Mouse (Mus musculus) hindbrain, embryonic 13.5 days (tissue): ENCODE measurements around the gene Cox4i2. TPM values are rescaled to one million over a fixed set of nuclear protein-coding genes. Genes with fewer than 3 reads are reported as not detected.

ENCODE experiments used
- ATAC-seq: fragments of 200-750 bp; cut with Nextera tagmentation; 2 replicates; pipeline ENCODE4 v1.8.0; 2017; ENCODE audit warnings: moderate TSS enrichment; ENCODE audit not compliant: low FRiP score
- H3K27ac ChIP-seq: fragments of 300-500 bp; sonication (generic); 2 replicates; pipeline ENCODE4 v1.5.1; 2015; ENCODE audit warnings: inconsistent platforms, mild to moderate bottlenecking, moderate library complexity
- H3K27me3 ChIP-seq: fragments of 300-500 bp; sonication (generic); 2 replicates; pipeline ENCODE4 v1.6.1; 2015; ENCODE audit warnings: mild to moderate bottlenecking, inconsistent platforms
- H3K36me3 ChIP-seq: fragments of 300-500 bp; sonication (generic); 2 replicates; pipeline ENCODE4 v1.6.1; 2015; ENCODE audit warnings: mild to moderate bottlenecking, inconsistent platforms
- H3K4me1 ChIP-seq: fragments of 300-500 bp; sonication (generic); replicated peaks from 2 replicates; pipeline ENCODE4 v1.6.1; 2015; ENCODE audit warnings: inconsistent platforms
- H3K4me2 ChIP-seq: fragments of 300-500 bp; sonication (generic); 2 replicates; pipeline ENCODE4 v1.6.1; 2015; ENCODE audit warnings: inconsistent platforms, mild to moderate bottlenecking, moderate library complexity
- H3K4me3 ChIP-seq: fragments of 300-500 bp; sonication (generic); 2 replicates; pipeline ENCODE4 v1.5.1; 2015; ENCODE audit warnings: mild to moderate bottlenecking, inconsistent platforms
- H3K9ac ChIP-seq: fragments of 300-500 bp; sonication (generic); 2 replicates; pipeline ENCODE4 v1.6.1; 2015; ENCODE audit warnings: mild to moderate bottlenecking, inconsistent platforms
- H3K9me3 ChIP-seq: fragments of 300-500 bp; sonication (generic); 2 replicates; pipeline ENCODE4 v1.6.1; 2016; ENCODE audit warnings: inconsistent platforms
- WGBS: fragments of 180-500 bp; shearing (Covaris S2); methylation state at CpG from one replicate; pipeline ENCODE4 v1.1.7; 2015; 5-methylcytosine and 5-hydroxymethylcytosine counted together
- polyA plus RNA-seq: library from polyadenylated mRNA; unstranded; fragments of >200 nt; fragmentation: Nextera tagmentation; extraction: Ambion mirVana; gene quantifications from 2 replicates; pipeline ENCODE4 v1.2.1, GENCODE M21; 2015

Gene Cox4i2
- polyA plus RNA-seq, 1 experiment from 2014 or later, result 5.4 TPM

DNA sequence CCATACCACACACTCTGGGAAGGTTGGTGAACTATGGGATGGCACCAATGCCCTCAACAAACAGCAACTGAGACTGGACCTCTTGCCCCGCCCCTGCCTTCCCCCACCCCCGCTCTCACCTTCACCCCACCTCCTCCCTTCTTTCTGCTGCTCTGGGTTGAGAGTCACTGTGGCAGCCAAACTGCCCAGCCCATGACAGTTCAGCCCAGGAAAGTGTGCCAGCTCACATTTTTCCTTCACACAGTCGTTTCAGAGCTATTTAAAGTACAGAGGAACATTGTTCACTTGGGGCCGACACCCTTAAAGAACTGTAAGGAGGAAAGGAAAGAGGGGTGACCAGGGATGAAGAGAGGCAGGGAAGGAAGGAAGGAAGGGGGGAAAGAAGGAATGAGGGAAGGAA lies 4.4 kb downstream of the Cox4i2 start:
- Histone ChIP-seq H3K4me1 (peaks cover 31% of the 10 kb centered on the region), H3K4me3 (no peak overlapping the region), H3K27ac (no peak overlapping the region), H3K27me3 (peaks cover 19% of the 10 kb centered on the region), H3K36me3 (no peaks in the 10 kb centered on the region), H3K4me2 (no peak overlapping the region), H3K9ac (no peak overlapping the region), H3K9me3 (no peaks in the 10 kb centered on the region)
- 60% methylated on average over 4 of the region's 4 CpGs for WGBS
- no peak for ATAC-seq

DNA sequence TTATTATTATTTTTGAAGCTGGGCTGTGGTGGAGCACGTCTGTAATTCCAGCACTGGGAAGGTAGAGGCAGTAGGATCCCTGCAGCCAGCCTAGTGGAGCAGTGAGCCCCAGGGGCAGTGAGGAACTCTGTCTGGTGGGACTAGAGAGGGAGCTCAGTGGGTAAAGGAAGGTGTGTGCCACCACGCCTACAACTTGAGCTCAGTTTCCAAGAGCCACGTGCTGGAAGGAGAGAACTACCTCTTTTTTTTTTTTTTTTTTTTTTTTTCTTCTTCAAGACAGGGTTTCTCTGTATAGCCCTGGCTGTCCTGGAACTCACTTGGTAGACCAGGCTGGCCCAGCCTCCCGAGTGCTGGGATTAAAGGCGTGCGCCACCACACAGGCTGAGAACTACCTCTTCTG lies 9.3 kb downstream of the Cox4i2 start:
- ATAC-seq, result no peak
- WGBS, result 85% methylated on average over 6 of the region's 6 CpGs

DNA sequence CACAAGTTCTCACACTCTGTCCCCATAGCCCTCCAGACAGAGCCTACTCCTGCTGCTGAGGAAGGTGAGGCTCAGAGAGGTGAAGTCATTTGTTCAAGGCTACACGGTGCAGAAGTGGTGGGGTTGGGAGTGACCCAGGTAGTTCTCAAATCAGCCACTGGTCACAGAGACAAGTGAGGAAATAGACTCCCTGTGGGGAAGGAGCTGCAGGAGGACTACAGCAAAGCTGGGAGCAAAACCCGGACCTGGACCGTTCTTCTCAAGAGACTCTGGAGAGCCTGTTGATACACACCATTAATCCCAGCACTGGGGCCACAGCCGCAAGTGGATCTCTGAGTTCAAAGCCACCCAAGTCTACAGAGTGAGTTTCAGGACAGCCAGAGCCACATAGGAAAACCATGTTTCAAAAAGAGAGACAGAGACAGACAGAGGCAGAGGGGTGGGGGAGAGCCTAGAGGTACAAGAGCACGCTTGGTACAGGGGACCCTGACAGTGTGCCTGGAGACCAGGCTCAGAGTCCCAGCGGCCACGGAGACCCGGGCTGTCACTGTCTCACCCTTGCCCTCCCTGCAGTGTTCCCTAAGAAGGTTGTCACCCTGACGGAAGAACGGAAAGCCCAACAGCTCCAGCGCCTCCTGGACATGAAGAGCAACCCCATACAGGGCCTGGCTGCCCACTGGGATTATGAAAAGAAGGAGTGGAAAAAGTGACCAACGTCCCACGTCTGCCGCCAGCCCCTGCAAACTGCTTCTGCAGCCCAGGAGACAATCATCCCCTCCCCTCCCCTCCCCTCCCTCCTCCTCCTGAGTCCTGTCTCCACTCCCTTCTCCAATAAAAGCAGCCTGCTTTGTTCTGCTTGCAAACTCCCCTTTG lies 10.4 kb downstream of the Cox4i2 start:
- H3K4me2 ChIP-seq, result peak overlapping the region; percentile 40
- ATAC-seq, result no peak; the same call in none of the 2 replicates
- H3K36me3 ChIP-seq, result no peaks in the 10 kb centered on the region
- peaks cover 23% of the 10 kb centered on the region for H3K4me1 ChIP-seq
- H3K9ac ChIP-seq, result peak overlapping the region; percentile 49; the same call in 1 of the 2 replicates
- 0 out of 2 replicates have a peak overlapping the region, but pooled peaks have one; percentile 7 for H3K4me3 ChIP-seq
- no peaks in the 10 kb centered on the region for H3K27me3 ChIP-seq
- no peak overlapping the region for H3K27ac ChIP-seq
- WGBS, result 4% methylated on average over 14 of the region's 14 CpGs
- H3K9me3 ChIP-seq, result no peaks in the 10 kb centered on the region

More for the DNA sequence above, 9.3 kb downstream of the Cox4i2 start:
- Histone ChIP-seq H3K9me3 (no peaks in the 10 kb centered on the region), H3K36me3 (no peaks in the 10 kb centered on the region), H3K4me2 (no peak overlapping the region), H3K27ac (no peak overlapping the region), H3K9ac (no peak overlapping the region), H3K4me1 (peaks cover 23% of the 10 kb centered on the region), H3K27me3 (no peaks in the 10 kb centered on the region), H3K4me3 (no peak overlapping the region)

DNA sequence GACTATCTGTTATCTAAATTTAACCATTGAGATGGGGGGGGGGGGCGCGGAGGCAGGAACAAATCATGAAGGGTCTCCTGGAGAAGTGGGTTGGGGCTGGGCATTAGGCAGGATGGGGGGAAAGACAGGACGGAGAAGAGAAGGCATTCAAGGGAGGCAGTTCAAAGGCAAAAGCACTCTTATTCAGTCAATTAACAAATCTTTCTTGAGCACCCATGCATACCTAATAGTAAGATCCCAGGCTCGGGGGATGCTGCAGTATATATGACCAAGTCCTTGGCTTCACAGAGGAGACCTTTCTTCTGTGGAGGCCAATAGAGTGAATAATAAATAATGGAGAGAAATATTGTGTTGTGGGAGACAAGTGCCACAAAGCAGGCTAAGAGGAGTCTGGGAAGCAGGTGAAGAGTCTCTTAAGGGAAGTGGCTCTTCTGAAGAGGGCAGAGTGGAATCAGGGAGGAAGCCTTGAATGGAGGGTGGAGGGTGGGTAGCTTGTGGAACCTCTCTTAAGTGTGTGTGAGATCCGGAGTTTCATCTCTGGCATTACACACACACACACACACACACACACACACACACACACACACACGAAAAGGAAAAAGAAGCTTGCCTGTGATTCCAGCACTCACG lies 11.2 kb downstream of the Cox4i2 start:
- ATAC-seq, result peak; percentile 30; the same call in 1 of the 2 replicates
- H3K4me1 ChIP-seq, result peaks cover 23% of the 10 kb centered on the region
- H3K4me2 ChIP-seq, result peak overlapping the region; percentile 40
- H3K4me3 ChIP-seq, result no peak overlapping the region
- no peaks in the 10 kb centered on the region for H3K27me3 ChIP-seq
- no peaks in the 10 kb centered on the region for H3K9me3 ChIP-seq
- WGBS, result 29% methylated on average over 7 of the region's 7 CpGs
- H3K9ac ChIP-seq, result peak overlapping the region; percentile 49; the same call in 1 of the 2 replicates
- H3K27ac ChIP-seq, result no peak overlapping the region; the same call in 1 of the 2 replicates
- H3K36me3 ChIP-seq, result no peaks in the 10 kb centered on the region

DNA sequence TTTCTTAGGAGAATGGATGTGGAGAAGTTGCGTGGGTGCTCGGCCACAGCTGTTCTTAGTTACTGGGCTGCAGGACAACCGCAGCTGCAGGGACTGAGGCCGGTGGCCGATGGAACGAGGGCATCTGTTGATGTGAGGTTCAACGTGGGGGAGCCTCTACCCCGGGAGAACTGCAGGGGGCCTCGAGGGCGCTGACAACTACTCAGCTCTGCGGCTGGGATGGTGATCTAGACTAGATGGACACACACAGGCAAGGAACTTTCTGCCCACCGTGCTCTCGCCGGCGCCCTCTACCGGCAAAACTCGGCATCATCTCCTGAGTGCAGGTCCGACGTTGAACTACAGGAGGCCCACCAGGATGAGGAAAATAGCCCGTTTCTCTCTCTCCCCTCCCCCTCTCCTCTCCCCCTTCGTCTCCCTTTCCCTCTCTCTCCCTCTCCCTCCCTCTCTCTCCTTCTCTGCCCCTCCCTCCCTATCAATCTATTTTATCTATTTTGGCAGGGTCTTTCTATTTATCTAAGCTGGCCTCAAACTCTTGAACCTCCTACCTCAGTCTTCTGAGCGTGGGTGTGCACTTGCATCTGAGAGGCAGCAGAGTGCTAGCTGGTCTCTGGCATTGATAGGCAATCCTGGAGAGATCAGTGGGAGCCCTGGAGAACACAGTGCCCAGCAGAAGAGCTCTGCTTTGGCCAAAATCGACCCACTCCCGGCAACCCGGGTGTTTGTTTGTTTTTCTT lies 12.6 kb downstream of the Cox4i2 start:
- no peaks in the 10 kb centered on the region for H3K9me3 ChIP-seq
- H3K4me1 ChIP-seq, result peaks cover 23% of the 10 kb centered on the region
- ATAC-seq, result 0 out of 2 replicates have a peak, but pooled peaks have one; percentile 40
- H3K27me3 ChIP-seq, result no peaks in the 10 kb centered on the region
- no peak overlapping the region for H3K9ac ChIP-seq
- no peak overlapping the region; the same call in 1 of the 2 replicates for H3K27ac ChIP-seq
- whole genome bisulfite sequencing, result 21% methylated on average over 25 of the region's 25 CpGs
- H3K4me2 ChIP-seq, result no peak overlapping the region
- no peak overlapping the region for H3K4me3 ChIP-seq
- H3K36me3 ChIP-seq, result no peaks in the 10 kb centered on the region

DNA sequence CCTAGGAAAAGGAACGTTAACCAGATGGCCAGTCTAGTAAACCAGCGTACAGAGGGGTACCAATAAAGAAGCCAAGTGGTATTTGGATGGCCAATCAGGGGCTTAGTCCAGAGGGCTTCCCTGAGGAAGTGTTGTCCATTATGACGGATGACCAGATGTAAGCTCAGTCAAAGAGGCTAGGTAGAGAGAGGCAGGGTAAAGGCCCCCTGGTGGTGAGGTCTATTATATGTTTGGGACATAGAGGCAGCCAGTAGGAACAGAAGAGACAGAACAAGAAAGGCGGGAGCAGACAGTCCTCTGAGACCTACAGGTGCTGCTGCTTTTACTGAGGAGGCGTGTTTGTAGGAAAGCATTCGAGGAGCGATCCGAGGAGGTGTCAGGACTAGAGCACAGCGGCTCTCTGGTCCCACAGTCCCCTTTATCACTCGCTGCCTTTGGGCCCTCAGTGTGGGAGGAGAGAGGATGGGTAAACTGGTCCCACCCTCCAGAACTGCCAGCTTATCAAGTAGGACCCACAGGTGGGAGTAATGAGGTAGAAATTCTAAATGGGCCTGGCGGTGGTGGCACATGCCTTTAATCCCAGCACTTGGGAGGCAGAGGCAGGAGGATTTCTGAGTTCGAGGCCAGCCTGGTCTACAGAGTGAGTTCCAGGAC lies 13.8 kb downstream of the Cox4i2 start:
- Histone ChIP-seq H3K27me3 (no peaks in the 10 kb centered on the region), H3K4me1 (peaks cover 23% of the 10 kb centered on the region), H3K4me3 (no peak overlapping the region), H3K36me3 (no peaks in the 10 kb centered on the region), H3K9ac (no peak overlapping the region), H3K27ac (no peak overlapping the region), H3K4me2 (no peak overlapping the region), H3K9me3 (no peaks in the 10 kb centered on the region)
- ATAC-seq, result no peak
- 52% methylated on average over 12 of the region's 12 CpGs for WGBS

DNA sequence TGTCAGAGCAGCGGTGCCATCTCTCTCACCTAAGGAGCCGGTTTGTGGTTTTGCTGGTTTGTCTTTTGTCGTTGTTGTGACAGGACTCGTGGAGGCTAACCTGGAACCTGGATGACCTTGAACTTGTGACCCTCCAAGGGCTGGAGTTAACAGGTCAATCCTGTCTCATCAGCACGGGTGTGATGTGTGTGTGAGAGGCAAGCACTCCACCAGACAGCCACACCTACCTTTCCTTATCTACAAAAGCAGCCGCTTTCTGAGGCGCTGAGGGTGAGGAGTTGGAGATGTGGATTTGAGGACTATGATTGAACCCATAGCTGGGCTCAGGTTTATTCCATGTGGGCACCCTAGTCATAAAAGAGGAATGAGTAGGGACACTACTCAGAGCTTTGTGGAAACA lies 15.7 kb downstream of the Cox4i2 start:
- H3K4me2 ChIP-seq, result no peak overlapping the region
- peaks cover 13% of the 10 kb centered on the region for H3K4me1 ChIP-seq
- no peak for ATAC-seq
- H3K9me3 ChIP-seq, result no peaks in the 10 kb centered on the region
- H3K27me3 ChIP-seq, result no peaks in the 10 kb centered on the region
- no peak overlapping the region for H3K27ac ChIP-seq
- no peaks in the 10 kb centered on the region for H3K36me3 ChIP-seq
- H3K4me3 ChIP-seq, result no peak overlapping the region
- WGBS, result 92% methylated on average over 7 of the region's 7 CpGs
- no peak overlapping the region for H3K9ac ChIP-seq

DNA sequence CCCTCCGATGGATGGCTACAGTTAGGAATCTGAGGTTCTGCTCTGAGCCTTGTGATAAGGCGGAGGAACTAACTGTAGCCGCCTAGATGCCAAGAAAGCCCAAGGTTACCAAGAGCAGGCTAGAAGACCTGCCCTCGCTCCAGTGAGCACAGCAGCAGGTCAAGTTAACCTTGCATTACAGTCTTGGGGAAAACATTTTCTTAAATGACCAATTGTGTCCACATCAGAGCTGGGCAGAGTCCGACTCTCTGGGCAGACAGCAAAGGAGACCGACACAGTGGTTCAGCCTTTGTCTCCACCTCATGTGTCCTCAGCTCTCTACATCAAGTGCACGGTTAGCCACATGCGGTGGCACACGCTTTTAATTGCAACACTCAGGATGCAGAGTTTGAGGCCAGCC lies 17.6 kb downstream of the Cox4i2 start:
- Histone ChIP-seq H3K4me1 (no peaks in the 10 kb centered on the region), H3K9ac (no peak overlapping the region), H3K4me2 (no peak overlapping the region), H3K9me3 (no peaks in the 10 kb centered on the region), H3K4me3 (no peak overlapping the region), H3K27ac (no peak overlapping the region), H3K27me3 (no peaks in the 10 kb centered on the region), H3K36me3 (no peaks in the 10 kb centered on the region)
- WGBS, result 90% methylated on average over 9 of the region's 9 CpGs
- ATAC-seq, result no peak

DNA sequence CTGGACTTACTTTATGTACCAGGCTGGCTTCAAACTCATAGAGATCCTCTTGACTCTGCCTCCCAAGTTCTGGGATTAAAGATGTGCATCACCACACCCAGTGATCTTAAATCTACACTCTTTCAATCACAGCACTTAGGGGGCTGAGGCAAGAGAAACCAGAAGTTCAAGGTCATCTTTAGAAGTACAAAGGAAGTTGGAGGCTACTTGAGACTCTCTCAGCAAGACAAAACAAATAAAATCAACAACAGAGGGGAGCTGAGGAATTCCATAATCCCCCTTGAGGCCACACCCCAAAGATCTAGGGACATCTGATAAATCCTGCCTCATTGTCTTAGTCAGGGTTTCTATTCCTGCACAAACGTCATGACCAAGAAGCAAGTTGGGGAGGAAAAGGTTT lies 18.3 kb downstream of the Cox4i2 start:
- Histone ChIP-seq H3K36me3 (no peaks in the 10 kb centered on the region), H3K4me2 (no peak overlapping the region), H3K4me1 (no peaks in the 10 kb centered on the region), H3K27ac (no peak overlapping the region), H3K9me3 (no peaks in the 10 kb centered on the region), H3K27me3 (no peaks in the 10 kb centered on the region), H3K4me3 (no peak overlapping the region), H3K9ac (no peak overlapping the region)
- ATAC-seq, result no peak
- WGBS, result 43% methylated on average over 1 of the region's 1 CpGs

DNA sequence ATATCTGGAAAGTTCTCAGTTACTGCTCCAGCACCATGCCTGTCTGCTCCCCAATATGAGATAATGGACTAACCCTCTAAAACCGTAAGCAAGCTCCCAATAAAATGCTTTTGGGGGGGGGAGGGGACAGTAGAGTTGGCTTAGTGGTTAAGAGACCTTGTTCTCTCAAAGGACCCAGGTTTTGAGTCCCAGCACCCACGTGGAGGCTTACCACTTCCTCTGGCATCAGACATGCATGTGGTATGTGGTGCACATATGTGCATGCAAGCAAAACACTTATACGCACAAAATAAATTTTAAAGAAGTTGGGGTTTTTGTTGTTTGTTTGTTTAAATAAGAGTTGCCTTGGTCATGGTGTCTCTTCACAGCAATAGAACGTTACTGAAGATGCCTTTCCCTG lies 21.4 kb downstream of the Cox4i2 start:
- peaks cover 15% of the 10 kb centered on the region for H3K36me3 ChIP-seq
- no peak overlapping the region for H3K9ac ChIP-seq
- no peak overlapping the region for H3K4me2 ChIP-seq
- 83% methylated on average over 4 of the region's 4 CpGs for WGBS
- ATAC-seq, result no peak
- H3K9me3 ChIP-seq, result no peaks in the 10 kb centered on the region
- no peaks in the 10 kb centered on the region for H3K27me3 ChIP-seq
- no peaks in the 10 kb centered on the region for H3K4me1 ChIP-seq
- no peak overlapping the region for H3K27ac ChIP-seq
- H3K4me3 ChIP-seq, result no peak overlapping the region

DNA sequence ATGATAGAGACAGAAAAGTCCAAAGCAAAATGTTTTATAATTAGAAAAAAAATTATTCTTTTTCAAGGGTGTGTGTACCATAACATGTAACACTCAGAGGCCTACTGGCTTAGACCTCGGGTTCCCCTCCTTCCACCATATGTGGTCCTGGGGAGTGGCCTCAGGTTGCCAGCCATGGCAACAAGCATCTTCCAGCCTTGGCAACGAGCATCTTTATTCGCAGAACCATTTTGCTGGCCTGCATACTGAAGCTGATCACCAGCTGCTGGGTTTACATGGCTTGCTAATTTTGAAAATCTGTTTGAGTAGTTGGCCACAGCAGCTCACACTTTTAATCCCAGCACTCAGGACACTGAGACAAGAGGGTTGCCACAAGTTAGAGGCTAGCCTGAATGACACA lies 22.0 kb downstream of the Cox4i2 start:
- no peak overlapping the region for H3K4me2 ChIP-seq
- no peaks in the 10 kb centered on the region for H3K27me3 ChIP-seq
- H3K4me1 ChIP-seq, result no peaks in the 10 kb centered on the region
- H3K36me3 ChIP-seq, result peaks cover 22% of the 10 kb centered on the region
- H3K4me3 ChIP-seq, result no peak overlapping the region
- 85% methylated on average over 3 of the region's 3 CpGs for WGBS
- H3K27ac ChIP-seq, result no peak overlapping the region
- H3K9ac ChIP-seq, result no peak overlapping the region
- ATAC-seq, result no peak
- no peaks in the 10 kb centered on the region for H3K9me3 ChIP-seq

DNA sequence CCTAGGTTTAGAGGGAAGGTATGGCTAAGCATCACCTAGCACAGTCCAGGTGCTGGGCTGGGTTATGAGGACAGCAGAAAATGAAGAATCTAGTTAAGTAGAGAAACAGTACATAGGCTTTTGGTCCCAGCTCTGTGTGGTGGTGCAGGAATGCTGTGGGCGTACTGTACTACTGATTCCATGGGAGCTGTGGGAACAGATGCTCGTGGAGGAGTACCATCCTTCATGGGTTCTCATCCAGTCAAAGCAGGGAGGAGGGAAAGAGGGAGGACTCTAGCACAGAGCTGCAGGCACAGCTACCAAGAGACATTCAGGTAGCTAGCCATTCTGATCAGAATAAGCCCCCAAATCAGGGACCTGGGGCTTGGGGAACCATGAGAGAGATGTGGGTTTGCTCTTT lies 22.5 kb downstream of the Cox4i2 start:
- H3K4me2 ChIP-seq, result no peak overlapping the region
- 0 out of 2 replicates have a peak, but pooled peaks have one; percentile 34 for ATAC-seq
- H3K27me3 ChIP-seq, result no peaks in the 10 kb centered on the region
- no peak overlapping the region for H3K9ac ChIP-seq
- WGBS, result 86% methylated on average over 2 of the region's 2 CpGs
- H3K4me1 ChIP-seq, result no peaks in the 10 kb centered on the region
- no peak overlapping the region for H3K27ac ChIP-seq
- no peaks in the 10 kb centered on the region for H3K9me3 ChIP-seq
- H3K4me3 ChIP-seq, result no peak overlapping the region
- peaks cover 26% of the 10 kb centered on the region for H3K36me3 ChIP-seq
